8 mouse cellular contexts compared by ENCODE assay signal in genomic region chr3:126596491-126597160, GRCm38 (mm10). TPM values are rescaled to one million over a fixed set of nuclear protein-coding genes. Genes with fewer than 3 reads are reported as not detected.
A peak's percentile ranks its signal among the peaks of the same experiment; 100 is the strongest.
DNase-seq lines count a peak whose midpoint lies in the region; ATAC-seq and TF ChIP-seq lines count a peak whose summit lies in the region.

No protein-coding gene starts in this region.

- peak overlapping the region; percentile 94 for H3K4me2 ChIP-seq in hindbrain, postnatal 0 days (ENCODE audit: low read depth, low read length)

- peak overlapping the region; percentile 99 for H3K27ac ChIP-seq in hindbrain, postnatal 0 days
- H3K27ac ChIP-seq in left cerebral cortex, adult 2 months: peak overlapping the region; percentile 92
- peak overlapping the region; percentile 82 for H3K27ac ChIP-seq in macrophage

- peaks cover 41% of the 10 kb centered on the region for H3K79me2 ChIP-seq in macrophage (ENCODE audit: inconsistent target)

- H3K4me1 ChIP-seq in hindbrain, postnatal 0 days (ENCODE audit: insufficient read depth, low read length): no peaks in the 10 kb centered on the region; the same call in 1 of the 2 replicates

- DNase-seq in WW6 (ENCODE audit: low read depth, low spot score): peak; percentile 40
- peak; percentile 88 to 90 for DNase-seq in cerebellum, postnatal 25 days
- peak; percentile 85 for DNase-seq in gastrocnemius, adult 18-20 months (ENCODE audit: low spot score)
- peak; percentile 91 for DNase-seq in hindbrain, postnatal 0 days (ENCODE audit: low spot score)
- DNase-seq in left cerebral cortex, adult 2 months (ENCODE audit: extremely low spot score in 1 of 2, low spot score in 2 of 2): peak; percentile 82 to 86
- peak; percentile 77 for DNase-seq in retina, postnatal 7 days (ENCODE audit: low read depth, low spot score)
- DNase-seq in urinary bladder, adult 18-20 months (ENCODE audit: low spot score in 2 of 2): peak; percentile 79 to 86

- H3K4me3 ChIP-seq in hindbrain, postnatal 0 days (ENCODE audit: low read length): peak overlapping the region; percentile 89
- peak overlapping the region; percentile 73 for H3K4me3 ChIP-seq in left cerebral cortex, adult 2 months
- H3K4me3 ChIP-seq in macrophage (ENCODE audit: inconsistent target): peak overlapping the region; percentile 47

- H3K9me3 ChIP-seq in hindbrain, postnatal 0 days (ENCODE audit: low read length): no peaks in the 10 kb centered on the region

- TF ChIP-seq CTCF in hindbrain, postnatal 0 days (IDR thresholded peaks at IDR 0.05; ENCODE audit: low read depth): peak; percentile 69
- peak; percentile 53 for TF ChIP-seq CTCF in left cerebral cortex, adult 2 months (IDR thresholded peaks at IDR 0.05)

- WGBS in hindbrain, postnatal 0 days: 0% methylated on average over 39 of the region's 69 CpGs
- WGBS in macrophage (ENCODE audit: missing documents): 0% methylated on average over 68 of the region's 69 CpGs

- H3K9ac ChIP-seq in hindbrain, postnatal 0 days (replicated peaks; ENCODE audit: low read length): peak overlapping the region; percentile 89

- H3K27me3 ChIP-seq in hindbrain, postnatal 0 days (ENCODE audit: insufficient read depth, low read length): no peaks in the 10 kb centered on the region

- peak; percentile 87 for ATAC-seq in hindbrain, postnatal 0 days

- intact Hi-C loops in left cerebral cortex, adult 2 months (cut with DNase I): loop anchor here (1.0 to 10.0 kb wide), 8 partner anchors 59 to 808 kb away; no protein-coding TSS in a partner anchor

- no peaks in the 10 kb centered on the region for H3K36me3 ChIP-seq in hindbrain, postnatal 0 days (ENCODE audit: insufficient read depth, low read length)
- peaks cover 10% of the 10 kb centered on the region; the same call in 1 of the 2 replicates for H3K36me3 ChIP-seq in macrophage (ENCODE audit: inconsistent target)

RNA-seq across cellular contexts. Expression of gene Camk2d, which starts 0.5 kb away (rescaled TPM):
- 10 to 100 TPM; 58.1 to 58.9 TPM for total RNA-seq in gastrocnemius, adult 18-20 months (2021)
- total RNA-seq in hindbrain, postnatal 0 days (2014; rRNA removed): 137 and 178 TPM in 2 replicates
- 95.3 and 97.8 TPM in 2 replicates for polyA plus RNA-seq in hindbrain, postnatal 0 days (2015; fragmentation: Nextera tagmentation; extraction: Ambion mirVana)
- total RNA-seq in left cerebral cortex, adult 2 months (2021): 100 to 1,000 TPM; 176 to 181 TPM
- 1,000 to 10,000 TPM in 2 of 26 experiments, 100 to 1,000 TPM in 24; 279 to 1,204 (median 350) TPM for total RNA-seq in macrophage (2018; cell fraction: chromatin; rRNA removed)
- 100 to 1,000 TPM in 2 of 26 experiments, 10 to 100 TPM in 24; 62.6 to 103 (median 86.1) TPM for total RNA-seq in macrophage (2018; cell fraction: cytosol; rRNA removed)
- 1,000 to 10,000 TPM in 1 of 26 experiments, 100 to 1,000 TPM in 25; 170 to 1,142 (median 219) TPM for total RNA-seq in macrophage (2018; cell fraction: nucleus; rRNA removed)
- polyA plus RNA-seq in macrophage (2018): 34.7 to 93.5 TPM (median 69.7 TPM) in 3 replicates

Comparison
In these comparisons a context has a peak if more than half of its experiments do, and no peak if none do; other contexts are left out.
1. Peak in every context shown above with its lines: DNase-seq, ATAC-seq, H3K4me3 ChIP-seq and H3K27ac ChIP-seq.
2. DNase-seq: peak in every context shown above with its lines; median percentile 91 in hindbrain, postnatal 0 days; 89 in cerebellum, postnatal 25 days; 85 in gastrocnemius, adult 18-20 months; 84 in left cerebral cortex, adult 2 months; 82 in urinary bladder, adult 18-20 months; 77 in retina, postnatal 7 days; 40 in WW6.